Mouse (Mus musculus): Measurements from ENCODE around the gene Tnfrsf1a.
"Not testable (repeated sequence)": the region's sequence is repeated elsewhere in the genome, so short reads cannot be mapped to it uniquely, and the experiment has no call there.

The Tnfrsf1a gene

DNA sequence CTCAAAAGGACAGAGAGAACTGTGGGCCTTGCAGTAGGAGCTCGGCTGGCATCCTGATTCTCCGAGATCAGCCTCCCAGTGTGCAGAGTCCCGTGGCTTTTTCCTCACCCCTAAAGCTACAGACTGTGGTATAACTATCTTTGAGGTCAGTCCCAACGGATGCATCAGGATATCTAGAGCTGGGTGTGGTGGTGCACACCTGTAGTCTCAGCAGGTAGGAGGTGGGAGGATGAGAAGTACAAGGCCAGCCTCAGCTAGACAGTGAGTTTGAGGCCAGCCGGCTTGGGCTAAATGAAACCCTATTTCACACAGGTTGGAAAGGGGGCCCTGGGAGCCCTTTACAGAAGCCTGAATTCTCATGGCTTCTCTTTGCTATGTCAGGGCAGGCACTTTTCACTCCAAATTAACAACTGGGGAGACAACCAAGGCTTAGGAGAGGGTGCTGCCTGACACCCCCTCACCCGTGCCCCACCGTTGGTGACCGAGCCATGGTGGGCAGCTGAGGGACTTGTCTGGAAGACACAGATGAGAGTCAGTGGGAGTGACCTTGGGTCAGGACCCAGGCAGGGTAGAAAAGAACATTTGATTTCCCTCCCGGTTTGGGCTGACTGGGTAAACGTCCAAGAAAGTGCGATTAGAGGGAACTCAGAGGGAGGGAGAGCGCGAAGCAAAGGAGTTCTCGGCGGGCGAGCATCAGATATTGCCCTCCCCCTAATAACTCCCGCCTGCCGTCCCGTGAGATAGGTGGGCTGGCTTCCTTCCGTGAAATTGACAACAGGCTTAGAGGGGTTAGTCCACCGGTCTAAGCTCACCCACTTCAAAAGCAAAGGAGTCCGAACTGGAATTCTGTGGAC, at the start of gene Tnfrsf1a:
TSS of gene Tnfrsf1a (plus strand) at position 642 of the 854 bp plus-strand sequence.
- no peak for DNase-seq

DNA sequence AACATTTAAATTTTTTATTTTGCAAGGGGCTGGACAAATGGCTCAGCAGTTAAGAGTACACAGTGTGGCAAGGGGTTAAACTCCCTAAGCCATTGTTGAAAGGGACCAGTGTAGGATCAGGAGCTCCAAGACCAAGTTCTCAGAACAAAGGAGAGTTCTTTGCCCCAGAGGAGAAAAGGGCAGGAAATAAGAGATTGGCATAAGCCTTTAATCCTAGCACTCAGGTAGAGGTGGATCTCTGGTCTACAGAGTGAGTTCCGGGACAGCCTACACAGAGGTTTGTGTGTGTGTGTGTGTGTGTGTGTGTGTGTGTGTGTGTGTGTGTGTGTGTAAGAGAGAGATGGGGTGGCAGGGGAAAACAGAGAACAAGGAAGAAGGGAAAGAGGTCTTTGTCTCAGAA, 48.2 kb upstream of the Tnfrsf1a start:
- DNase-seq, result no peak

DNA sequence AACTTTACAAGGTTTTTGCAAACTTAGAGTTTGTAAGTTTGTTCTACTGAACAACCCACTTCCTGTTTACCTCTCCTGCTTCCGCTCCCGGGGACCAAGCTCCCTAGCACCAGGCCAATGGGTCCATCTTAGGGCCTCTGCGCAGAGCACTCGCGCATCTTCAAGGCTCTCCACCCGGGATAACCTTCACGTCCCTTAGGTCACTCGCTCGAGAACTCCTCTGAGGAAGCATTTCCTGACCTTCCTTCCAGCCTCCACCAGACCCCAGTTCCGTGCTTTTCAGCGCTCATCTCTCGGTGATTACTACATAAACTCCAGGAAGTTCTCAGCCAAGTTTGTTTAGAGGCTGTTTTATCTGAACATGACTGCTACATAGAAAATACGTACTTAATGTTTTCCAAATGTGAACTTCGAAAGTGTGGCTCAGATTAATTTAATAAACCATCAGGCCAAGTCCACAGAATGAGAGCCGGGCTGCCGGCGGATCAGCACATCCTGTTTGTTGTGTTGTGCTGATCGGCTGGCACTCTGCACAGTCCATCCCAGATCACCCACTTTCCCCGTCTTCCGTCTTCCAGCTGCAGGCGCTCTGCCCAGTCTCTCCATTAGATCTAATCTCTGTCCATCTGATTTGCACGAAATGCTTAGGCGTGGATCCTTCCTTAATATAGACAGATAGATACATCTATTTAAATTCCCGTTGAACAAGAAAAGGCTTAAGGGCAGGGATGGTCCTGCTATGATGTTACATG, 46.8 kb upstream of the Tnfrsf1a start:
- peak; percentile 46 for DNase-seq

DNA sequence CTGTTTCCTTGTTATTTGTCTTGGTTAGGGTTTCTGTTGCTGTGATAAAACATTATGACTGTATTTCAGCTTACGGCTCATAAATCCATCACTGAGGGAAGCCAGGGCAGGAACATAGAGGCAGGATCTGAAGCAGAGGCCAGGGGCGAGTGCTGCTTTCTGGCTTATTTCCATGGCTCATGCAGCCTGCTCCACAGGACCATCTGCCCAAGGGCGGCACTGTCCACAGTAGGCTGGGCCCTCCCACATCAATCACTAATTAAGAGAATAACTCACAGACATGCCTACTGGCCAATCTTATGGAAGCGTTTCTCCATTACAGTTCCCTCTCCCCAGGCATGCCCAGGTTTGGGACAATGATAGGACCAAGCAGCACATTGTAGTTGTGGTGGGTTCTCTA, 45.9 kb upstream of the Tnfrsf1a start:
- DNase-seq, result no peak

DNA sequence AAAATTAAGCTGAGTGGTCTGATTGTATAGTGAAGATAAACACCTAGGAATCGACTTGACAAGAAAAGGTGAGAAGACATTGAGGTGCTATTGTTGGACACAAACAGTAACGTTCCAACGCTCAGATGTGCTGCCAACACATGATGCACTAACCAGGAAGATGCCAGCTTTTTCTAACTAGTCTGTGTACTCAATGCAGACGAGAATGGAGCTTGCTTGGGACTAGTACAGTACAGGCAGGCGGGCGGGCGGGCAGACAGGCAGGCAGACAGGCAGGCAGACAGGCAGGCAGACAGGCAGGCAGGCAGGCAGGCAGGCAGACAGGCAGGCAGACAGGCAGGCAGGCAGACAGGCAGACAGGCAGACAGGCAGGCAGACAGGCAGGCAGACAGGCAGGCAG, 44.8 kb upstream of the Tnfrsf1a start:
- DNase-seq, result not testable (repeated sequence)

DNA sequence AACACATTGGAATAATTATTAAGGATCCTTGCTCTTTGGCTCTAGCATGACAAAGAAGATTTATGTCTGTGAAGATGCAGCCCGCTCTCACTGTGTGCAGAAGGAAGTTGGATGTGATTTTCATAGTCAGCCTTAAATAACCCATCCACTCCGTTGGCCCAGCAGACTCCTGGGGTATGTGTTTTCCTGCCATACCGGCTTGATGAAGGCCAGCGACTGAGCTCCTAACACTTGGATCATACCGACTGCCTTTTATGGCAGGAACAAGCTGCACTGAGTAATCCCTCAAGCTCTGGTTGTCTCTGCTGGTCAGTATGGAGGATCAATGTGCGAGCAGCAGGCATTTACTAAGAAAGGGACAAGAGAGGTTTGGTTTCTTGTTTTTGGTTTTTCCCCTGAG, 43.7 kb upstream of the Tnfrsf1a start:
- DNase-seq, result no peak

DNA sequence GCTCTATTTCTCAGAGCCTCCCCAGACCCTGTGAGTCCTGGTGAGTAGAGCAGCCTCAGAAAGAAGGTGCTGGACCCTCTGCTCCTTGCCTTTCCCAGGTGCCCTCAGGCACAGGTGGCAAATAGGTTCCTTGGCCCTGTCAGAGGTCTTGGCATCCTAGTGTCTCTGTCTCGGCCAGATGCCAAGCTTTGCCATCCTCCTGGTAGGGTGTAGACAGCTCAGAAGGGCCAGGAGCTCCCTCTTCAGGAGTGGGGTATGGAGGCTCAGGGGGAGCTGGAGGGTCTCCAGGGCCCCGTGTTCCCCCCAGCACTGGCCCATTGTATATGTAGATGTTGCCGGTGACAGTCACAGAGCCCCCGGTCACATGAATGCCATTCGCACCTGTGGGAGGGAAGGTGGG, 42.1 kb upstream of the Tnfrsf1a start:
- DNase-seq, result no peak

DNA sequence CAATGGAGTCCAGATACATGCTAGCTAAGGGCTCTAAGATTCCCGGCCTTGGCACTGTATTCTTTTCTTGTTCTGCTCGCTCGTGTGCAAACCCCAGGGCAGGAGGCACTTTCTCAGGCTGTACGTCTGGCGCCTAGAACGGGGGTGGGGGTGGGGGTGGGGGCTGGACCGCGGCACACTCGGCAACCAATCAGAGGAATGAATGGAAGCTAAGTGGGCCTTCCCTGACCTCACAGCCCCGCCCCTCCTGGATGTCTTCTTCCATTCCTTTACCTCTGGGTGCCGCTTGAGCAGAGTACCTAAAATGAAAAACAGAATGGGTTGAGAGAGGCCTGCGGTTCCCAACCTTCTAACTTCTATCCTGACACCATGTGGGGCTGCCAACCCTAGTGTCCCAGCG, 40.2 kb upstream of the Tnfrsf1a start:
- DNase-seq, result no peak

DNA sequence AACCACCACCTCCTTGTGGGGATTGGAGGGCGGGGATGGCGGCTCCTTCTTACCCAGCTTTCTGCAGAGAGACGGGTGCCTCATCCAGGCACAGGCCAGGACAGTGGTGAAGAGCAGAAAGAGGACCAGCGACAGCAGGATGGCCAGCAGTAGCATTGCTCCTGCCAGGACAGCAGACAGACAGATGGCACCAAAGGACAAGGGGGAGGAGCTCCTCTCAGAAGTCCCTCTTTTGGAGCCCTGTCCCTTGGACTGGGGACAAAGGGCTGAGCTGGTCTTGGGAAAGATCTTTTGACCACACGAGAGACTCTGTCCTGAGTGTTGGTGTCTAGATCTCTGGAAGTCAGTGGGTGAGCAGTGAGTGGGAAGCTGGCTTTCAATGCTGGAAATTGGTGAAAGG, 39.8 kb upstream of the Tnfrsf1a start:
- no peak for DNase-seq

DNA sequence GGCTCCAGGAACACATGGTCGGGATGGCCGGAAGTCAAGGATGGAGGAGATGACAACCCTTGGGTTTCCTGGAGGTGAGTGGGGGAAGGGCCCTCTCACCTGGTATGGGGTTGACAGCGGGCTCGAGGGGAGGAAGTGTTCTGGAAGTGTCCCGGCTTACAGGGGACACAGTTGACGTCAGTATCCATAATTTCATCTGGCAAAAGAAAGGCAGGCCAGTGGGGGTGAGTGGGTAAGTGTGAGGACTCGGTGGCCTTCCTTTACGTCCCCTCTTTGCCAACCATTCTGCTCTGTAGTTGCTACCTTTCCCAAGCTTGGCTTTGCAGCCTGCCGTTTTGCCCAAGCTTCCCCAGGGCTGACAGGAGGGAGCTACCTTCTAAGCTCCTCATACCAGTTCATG, 37.0 kb upstream of the Tnfrsf1a start:
- no peak for DNase-seq

DNA sequence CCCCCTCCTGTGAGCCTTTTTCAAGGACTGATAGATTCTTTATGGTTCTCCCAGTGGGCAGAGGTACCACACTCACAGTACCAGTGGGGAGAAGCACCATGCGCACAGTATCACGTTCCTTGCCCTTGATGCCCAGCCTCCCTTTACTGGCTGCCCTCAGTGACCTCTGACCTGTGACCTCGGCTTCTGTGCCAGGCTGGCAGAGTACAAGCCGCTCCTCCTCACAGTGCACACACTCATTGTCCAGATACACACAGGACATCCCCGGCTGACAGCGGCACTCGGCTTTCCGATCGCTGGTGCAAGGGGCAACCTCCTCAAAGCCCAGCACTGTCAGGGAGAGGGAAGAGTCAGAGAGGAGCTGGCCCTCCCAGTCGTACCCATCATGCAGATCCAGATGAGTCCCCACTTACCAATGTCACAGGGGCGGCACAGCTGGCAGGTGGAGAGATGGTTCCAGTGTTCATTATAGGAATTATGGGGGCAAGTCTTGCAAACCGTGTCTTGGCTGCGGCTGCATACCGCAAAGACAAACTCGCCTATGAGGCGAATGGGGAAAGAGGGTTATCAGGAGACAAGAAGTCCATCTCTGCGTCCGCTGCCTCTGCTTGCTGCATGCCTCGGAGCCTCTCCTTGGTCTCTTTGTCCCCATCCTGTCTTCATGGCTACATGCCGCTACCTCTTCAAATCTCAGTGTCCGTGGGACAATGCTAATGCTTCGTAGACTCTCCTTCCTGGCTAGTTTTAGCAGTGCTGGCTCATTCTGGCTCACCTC, 36.4 kb upstream of the Tnfrsf1a start:
- DNase-seq, result no peak

DNA sequence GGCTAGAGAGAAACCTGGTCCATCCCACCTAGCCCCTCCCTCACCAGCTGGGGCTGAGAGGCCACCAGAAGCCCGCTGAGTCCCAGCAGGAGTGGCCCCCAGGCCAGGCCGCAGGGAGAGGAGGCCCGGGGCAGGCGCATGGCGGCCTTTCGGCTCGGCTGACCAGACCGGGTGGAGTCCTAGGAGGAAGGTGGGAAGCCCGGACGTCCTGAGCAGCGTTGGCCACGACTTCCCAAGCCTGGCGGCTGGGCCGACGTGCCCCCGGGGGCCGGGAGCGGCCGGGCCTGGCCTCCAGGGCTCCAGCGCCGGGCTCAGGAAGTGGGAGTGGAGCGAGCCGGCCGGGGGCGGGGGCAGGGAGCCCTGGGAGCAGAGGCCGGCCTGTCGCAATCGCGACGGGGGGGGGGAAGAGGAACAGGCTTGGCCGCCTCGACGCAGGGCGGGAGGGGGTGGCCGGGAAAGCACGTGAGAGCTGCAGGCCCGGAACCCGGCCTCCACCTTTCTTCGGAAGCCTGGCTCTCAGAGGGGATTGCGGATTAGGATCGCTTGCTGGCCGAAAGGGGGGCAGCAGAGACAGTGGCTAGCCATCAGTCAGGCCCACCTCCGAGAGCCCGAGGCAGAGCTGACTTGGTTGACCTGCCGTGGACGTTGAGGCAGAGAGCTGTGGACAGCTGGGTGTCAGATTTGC, 35.5 kb upstream of the Tnfrsf1a start, which contains the start of gene Ltbr:
TSS of gene Ltbr (minus strand) at position 340 of the 685 bp plus-strand sequence.
- peak; percentile 87 for DNase-seq

DNA sequence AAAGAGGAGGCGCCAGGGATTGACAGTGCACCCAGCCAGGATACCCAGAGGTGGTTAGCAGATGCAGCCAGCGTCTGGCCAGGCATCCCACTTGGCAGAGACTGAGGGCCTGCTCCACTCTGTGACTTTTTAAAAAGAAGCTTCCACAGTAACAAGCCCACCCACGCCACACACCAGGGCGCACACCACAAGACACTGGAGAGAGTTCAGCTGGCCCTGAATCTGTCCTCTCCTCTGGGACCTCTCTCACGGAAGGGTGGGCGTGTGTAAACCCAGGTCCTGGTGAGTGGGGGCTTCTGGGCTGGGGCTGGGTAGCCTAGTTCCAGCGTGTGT, 35.0 kb upstream of the Tnfrsf1a start:
- no peak for DNase-seq

DNA sequence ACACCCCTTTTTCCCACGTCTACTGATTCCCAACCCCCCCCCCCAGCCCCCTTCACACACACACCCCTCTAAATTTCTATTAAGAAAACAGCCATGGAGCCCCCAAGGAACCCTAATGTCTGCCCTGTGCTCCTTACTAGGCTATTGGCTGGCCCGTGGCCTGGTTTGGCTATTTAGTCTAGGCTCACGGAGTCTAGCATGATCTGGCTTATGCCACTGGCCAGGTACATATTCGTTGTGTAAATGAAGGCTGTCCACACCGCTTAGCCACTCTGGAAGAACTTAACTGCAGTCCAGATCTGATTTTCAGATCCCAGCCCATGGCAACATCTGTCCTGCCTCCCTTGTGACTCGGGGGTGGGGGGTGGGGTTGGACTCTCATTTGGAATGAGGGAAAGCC, 34.4 kb upstream of the Tnfrsf1a start:
- peak; percentile 77 for DNase-seq

DNA sequence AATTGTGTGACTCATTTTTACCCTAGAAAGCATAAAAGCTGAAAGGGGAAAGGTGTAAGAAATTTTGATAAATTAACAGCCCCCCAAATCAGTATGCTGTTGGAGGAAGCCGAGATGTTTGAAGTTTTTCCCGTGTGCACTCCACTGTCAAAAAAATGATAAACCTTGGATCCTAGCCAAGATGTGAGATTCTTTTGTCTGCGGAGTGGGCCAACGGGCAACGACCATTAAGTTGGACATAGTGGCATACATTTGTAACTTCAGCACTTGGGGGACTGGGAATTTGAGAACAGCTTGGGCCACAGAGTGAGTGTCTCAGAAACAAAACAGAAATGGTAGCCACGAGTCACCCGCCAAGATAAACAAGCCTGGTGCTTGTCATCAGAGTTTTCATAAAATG, 32.1 kb upstream of the Tnfrsf1a start:
- DNase-seq, result no peak

DNA sequence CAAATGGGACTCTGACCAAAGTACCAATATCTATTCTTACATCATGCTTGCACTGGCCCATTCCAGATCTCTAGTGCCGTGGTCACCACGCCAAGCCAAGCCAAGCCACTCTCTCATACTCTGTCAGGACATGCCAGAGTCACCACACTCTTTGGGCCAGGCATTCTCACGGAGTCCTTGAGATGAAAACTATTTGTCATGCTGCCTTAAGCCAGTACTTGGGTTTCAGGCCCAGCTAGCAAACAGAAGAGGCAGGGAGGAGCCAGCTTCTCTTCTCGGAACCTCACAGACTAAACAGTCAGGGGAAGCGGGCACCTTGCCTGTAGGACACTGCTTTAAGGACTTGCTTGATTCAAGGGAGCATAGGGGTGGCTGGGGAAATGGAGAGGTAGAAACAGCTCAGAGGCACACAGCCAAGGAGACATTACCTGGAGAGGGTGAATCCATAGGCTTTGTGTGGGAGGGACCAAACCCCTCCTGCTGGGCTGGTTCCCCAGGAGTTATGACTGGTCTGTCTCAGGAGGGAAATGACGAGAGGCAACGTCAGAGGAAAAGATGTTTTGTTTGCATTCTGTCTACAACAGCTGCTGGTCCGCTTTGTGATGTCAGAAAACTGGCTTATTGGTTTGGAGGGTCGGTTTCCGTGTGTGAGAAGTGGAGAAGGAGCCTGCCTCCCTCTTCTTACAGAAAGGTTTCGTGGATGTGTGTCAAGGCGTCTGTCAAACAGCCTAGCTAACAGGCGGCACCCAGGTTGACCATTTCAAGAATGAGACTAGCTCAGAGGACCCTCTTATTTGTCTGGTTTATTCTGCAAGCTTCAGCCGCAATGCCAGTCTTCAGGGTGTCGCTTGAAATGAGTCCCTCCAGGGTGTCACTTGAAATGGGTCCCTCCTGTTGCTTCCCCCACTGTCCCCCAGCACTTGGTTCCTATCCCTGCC, 29.9 kb upstream of the Tnfrsf1a start:
- DNase-seq, result no peak

DNA sequence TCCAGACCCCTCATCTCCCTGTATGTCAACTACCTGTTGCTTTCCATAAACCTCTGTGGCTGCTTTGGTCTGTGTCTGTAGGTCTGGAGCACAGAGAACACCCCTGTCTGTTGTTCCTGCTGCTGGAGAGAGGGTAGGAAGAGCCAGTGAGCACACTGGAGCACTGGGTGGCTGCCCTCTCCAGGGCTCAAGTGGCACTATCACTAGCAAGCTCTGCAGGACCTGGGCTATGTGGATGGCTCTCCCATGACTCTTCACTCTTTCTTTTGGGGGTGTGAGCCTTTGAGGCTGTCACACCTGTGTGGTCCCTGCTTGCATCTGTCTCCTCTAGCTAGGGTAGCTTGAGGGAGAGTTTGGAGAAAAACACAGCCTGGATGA, 29.3 kb upstream of the Tnfrsf1a start:
- no peak for DNase-seq

DNA sequence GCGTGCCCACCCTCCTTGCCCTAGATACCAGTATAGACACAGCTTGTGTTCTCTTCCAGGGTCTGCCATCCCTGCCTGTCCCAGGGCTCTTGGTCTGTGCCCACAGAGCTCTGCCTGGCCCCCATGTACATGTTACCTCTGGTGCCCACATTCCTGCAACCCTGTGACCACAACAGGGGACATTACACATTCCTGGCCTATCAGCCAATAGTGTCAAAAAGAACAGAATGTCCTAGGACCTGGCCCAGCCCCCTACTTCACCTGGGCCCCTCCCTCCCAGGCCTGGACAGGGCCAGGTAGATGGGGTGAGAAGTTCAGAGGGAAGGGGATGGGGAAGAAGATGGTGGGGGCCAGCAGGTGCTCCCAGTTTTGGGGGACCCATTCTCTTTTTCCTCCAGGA, 28.8 kb upstream of the Tnfrsf1a start, which contains the start of gene Scnn1a:
TSS of gene Scnn1a (plus strand) at position 337 of the 400 bp plus-strand sequence.
- peak; percentile 81 for DNase-seq

DNA sequence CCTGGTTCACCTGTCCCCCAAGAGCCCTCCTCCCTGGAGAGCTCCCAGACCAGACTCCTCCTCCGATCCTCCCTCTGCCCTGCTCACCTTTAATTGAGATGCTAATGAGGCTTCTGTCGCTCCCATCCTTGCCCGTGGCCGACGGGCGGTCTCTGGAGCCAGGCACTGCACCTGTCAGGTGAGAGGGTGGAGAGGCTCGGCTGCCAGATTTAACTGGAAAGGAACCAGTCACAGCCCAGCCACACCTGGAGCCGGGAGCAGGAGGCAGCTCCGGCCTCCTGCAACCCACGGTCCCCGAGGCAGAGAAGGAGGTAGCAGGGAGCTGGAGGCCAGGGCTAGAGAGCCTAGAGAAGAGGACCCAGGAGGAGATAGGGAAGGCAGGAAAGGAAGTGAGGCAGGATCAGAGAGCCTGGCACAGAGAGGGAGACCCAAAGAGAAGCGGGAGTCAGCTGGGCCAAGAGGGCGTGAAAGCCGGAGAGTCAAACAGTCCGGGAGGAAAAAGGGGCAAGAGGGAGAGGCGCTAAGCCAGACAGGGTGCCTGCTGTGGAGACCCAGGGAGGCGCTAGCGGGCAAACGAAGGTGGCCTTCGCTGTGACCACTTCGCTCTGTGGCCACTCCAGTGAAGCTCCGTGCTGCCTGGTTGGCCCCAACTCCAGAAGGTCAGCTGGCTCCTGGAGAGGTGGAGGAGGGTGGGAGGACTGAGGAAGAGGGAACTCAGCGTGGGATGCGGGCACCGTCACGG, 27.9 kb upstream of the Tnfrsf1a start:
- DNase-seq, result peak; percentile 87

DNA sequence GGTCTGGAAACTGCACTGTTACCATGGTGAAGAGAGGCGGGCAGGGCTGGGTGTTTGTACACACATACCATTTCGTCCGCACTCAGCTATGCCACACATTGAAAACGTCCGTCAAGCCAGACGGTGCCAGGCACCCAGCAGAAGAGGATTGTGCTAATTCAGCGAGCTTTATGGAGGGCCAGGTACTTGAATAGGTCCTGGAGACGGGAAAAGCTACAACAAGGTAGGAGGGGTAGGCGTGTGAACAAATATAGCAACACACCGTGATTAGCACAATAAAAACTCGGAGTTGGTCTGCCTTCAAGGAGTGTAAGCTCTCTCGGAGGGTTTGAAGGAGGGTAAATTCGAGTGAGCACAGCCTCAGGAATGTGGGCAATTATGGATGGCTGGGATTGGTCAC, 26.4 kb upstream of the Tnfrsf1a start:
- DNase-seq, result no peak

DNA sequence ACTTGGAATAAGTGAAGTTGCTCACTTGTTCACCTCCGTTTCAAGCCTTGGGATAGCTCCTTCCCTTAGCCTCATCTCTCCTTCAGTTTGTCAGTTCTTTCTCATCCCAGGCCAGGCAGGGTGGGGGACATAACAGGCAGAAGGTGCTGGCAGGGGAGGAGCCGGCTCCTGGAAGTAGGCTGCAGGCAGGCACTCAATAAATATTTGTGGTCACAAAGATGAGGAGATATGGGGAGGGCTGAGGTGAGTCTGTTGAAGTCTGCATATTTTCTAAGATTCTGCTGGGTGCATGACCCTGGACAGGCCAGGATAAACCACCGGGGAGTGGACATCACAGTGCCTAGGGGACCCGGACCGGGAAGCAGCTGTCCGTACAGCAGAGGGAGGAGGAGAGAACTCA, 25.6 kb upstream of the Tnfrsf1a start:
- DNase-seq, result no peak

Data from kidney, adult 11 months (tissue).